21 mouse cellular contexts compared by ENCODE assay signal in genomic region chr12:37119246-37119645, GRCm38 (mm10). TPM values are rescaled to one million over a fixed set of nuclear protein-coding genes. Genes with fewer than 3 reads are reported as not detected.
"Had no signal": no experiment of that assay in that cellular context is flagged by ENCODE, and none has a peak within 500 bp of the region (broad histone marks: within the 10 kb centered on the region; RNA-seq: fewer than 3 reads in every experiment).

No protein-coding gene starts in this region.

- H3K4me3 ChIP-seq: left cerebral cortex, adult 2 months; liver, embryonic 13.5 days; stomach, embryonic 15.5 days had no signal

- H3K27ac ChIP-seq: left cerebral cortex, adult 2 months; liver, embryonic 13.5 days; stomach, embryonic 15.5 days had no signal

- H3K9ac ChIP-seq: liver, embryonic 13.5 days; stomach, embryonic 15.5 days had no signal

- H3K9me3 ChIP-seq: liver, embryonic 13.5 days; stomach, embryonic 15.5 days had no signal

- H3K4me2 ChIP-seq: liver, embryonic 13.5 days; midbrain, embryonic 11.5 days; stomach, embryonic 15.5 days had no signal

- H3K36me3 ChIP-seq: liver, embryonic 13.5 days; stomach, embryonic 15.5 days had no signal

- DNase-seq: kidney, adult 8-10 months; kidney, postnatal 36 days; layer of hippocampus, postnatal 36 days; liver, embryonic 13.5 days; lung, adult 2 months; lung, postnatal 14 days; lung, postnatal 4 days; midbrain, embryonic 14.5 days; right cerebral cortex, postnatal 25 days; spleen, adult 18-20 months; thymus, postnatal 36 days had no signal

- H3K4me1 ChIP-seq: liver, embryonic 13.5 days; stomach, embryonic 15.5 days had no signal

- ATAC-seq: intestine, embryonic 16.5 days had no signal

- H3K27me3 ChIP-seq: liver, embryonic 13.5 days; stomach, embryonic 15.5 days had no signal

RNA-seq across cellular contexts. Expression of gene Meox2, which starts 10.9 kb away (rescaled TPM):
- total RNA-seq: layer of hippocampus, adult 8-10 months; layer of hippocampus, postnatal 10 days; layer of hippocampus, postnatal 36 days; left cerebral cortex, adult 2 months; left cerebral cortex, postnatal 10 days; liver, adult 2 months; megakaryocyte progenitor cell, adult 5-6 weeks; megakaryocyte-erythroid progenitor cell, adult 5-6 weeks had no signal
